Mouse (Mus musculus) adrenal gland, postnatal 14 days (tissue): ENCODE measurements around the gene Eif2b3. TPM values are rescaled to one million over a fixed set of nuclear protein-coding genes. Genes with fewer than 3 reads are reported as not detected.

Experiments
- DNase-seq: peaks from one replicate; pipeline ENCODE4 v3.0.0; 2021; ENCODE audit warnings: mixed read lengths
- total RNA-seq: library from RNA; stranded (reverse); gene quantifications from 2 replicates; pipeline ENCODE4 v1.2.3, GENCODE M21; 2021

Eif2b3 gene
- total RNA-seq, 1 experiment from 2014 or later = 30.5 TPM

GRCm38 (mm10) chr4:117094626-117095361, 75.6 kb downstream of the Eif2b3 start:
- no peak for DNase-seq

GRCm38 (mm10) chr4:117095551-117096452, 76.6 kb downstream of the Eif2b3 start, which contains the start of gene Ptch2:
TSS of gene Ptch2 (plus strand) at chr4:117096075.
- DNase-seq = peak; percentile 88

GRCm38 (mm10) chr4:117096666-117097065, 77.5 kb downstream of the Eif2b3 start:
- DNase-seq = peak; percentile 40

DNA sequence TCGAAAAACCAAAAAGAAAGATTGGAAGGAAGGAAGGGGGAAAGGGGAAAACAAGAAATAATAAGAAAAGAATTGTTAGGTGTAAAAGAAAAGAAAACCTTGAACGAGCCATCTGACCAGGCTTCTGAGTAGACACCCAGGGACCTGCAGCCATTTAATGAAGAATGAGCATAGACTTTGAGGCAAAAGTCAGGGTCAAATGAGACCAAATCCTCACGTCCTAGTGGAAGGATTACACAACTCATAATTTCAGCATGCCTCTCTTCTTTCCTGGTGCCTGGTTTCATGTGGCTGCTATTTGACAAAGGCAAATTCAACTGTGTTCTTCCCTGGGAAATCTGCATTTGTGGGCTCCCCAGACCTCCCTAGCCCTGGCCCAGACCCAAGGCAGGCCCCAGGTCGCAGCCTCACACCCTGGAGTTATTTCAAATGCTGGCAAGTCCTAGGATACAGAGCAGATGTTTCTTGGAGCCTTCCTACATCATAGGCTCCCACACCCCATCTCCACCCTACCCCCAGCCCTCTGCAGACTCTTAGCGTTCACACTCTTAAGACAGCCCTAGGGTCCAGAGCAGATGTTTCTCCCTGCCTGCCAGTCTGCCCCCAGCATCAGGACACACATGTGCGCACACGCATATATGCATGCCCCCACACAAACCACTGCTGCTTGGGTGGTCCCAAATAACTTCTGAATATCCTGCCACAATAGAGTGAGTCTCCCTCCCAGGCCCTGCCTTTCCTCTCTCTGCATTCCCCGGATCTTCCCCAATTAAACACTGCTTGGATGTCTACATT, 79.0 kb downstream of the Eif2b3 start:
- no peak for DNase-seq

DNA sequence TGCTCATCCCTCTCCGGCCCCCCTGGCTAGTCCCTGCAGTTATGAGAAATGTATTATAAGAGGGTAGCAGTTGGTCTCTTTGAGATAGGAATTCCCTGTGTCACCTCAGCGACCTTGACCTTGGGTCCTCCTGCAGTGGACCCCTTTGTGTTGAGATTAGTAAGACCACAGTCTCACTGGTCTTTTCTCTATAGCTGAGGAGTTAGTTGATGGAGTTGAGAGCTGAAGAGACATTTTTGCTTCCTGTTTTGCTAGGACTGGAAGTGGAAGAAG, 79.5 kb downstream of the Eif2b3 start:
- no peak for DNase-seq

- no peak for DNase-seq
Measured at GRCm38 (mm10) chr4:117100036-117100435, 80.8 kb downstream of the Eif2b3 start.

GRCm38 (mm10) chr4:117101218-117101617, 82.0 kb downstream of the Eif2b3 start:
- peak; percentile 62 for DNase-seq

- no peak for DNase-seq
Measured at GRCm38 (mm10) chr4:117104672-117105071, 85.5 kb downstream of the Eif2b3 start.

DNA sequence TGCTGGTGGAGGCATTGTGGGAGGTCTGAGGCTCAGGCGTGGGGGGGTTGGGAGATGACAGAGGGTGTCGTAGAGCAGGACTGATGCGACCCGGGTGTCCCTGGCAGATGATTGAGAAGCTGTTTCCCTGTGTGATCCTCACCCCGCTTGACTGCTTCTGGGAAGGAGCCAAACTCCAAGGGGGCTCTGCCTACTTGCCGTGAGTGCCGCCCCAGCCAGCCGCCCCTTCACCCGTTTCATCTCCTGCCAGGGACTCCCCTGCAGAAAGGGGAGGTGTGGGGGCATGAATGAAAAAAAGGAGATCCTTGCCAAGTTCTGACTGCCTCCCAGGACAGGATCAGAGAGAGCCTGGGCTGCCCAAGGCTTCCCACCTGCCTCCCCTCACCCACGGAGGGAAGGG, 85.9 kb downstream of the Eif2b3 start:
- peak; percentile 48 for DNase-seq

DNA sequence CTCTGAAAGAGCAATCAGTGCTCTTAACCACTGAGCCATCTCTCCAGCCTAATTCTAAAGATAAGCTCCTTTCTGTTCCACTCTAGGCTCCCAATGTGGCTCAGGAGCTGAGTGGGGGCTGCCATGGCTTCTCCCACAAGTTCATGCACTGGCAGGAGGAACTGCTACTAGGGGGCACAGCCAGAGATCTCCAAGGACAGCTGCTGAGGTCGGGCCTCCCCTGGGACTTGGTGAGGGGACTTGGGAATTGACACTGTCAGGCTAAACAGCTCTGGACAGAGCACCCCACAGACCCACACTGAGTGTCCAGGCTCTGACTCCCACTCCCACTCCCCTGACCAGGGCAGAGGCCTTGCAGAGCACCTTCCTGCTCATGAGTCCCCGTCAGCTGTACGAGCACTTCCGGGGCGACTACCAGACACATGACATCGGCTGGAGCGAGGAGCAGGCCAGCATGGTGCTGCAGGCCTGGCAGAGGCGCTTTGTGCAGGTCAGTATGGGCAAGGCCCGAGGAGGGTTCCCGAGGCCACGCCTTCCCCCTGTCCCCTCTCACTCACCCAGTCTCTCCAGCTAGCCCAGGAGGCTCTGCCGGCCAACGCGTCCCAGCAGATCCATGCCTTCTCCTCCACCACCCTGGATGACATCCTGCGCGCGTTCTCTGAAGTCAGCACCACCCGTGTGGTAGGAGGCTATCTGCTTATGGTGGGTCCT, 88.8 kb downstream of the Eif2b3 start:
- DNase-seq = no peak

- no peak for DNase-seq
Measured at GRCm38 (mm10) chr4:117108524-117108849, 89.3 kb downstream of the Eif2b3 start.

GRCm38 (mm10) chr4:117109330-117109729, 90.1 kb downstream of the Eif2b3 start:
- no peak for DNase-seq

DNA sequence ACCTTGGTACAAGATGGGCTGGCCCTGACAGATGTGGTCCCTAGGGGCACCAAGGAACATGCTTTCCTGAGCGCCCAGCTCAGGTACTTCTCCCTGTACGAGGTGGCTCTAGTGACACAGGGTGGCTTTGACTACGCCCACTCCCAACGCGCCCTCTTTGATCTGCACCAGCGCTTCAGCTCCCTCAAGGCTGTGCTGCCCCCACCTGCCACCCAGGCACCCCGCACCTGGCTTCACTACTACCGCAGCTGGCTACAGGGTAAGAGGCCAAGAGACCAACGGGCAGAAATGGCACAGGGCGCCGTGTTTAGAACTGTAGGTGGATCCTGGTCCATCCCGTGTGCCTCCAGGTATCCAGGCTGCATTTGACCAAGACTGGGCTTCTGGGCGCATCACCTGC, 91.0 kb downstream of the Eif2b3 start:
- DNase-seq = no peak

DNA sequence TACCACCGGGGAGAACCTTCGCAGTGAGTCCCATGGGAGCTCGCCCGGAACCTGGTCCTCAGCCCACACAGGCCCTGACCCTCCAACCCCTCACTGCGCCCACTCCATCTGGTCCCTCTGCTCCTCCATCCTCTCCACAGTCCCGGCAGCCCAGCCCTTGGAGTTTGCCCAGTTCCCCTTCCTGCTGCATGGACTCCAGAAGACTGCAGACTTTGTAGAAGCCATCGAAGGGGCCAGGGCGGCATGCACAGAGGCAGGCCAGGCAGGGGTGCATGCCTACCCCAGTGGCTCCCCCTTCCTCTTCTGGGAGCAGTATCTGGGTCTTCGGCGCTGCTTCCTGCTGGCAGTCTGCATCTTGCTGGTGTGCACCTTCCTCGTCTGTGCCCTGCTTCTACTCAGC, 91.8 kb downstream of the Eif2b3 start:
- DNase-seq = no peak

- no peak for DNase-seq
Measured at GRCm38 (mm10) chr4:117113237-117113636, 94.0 kb downstream of the Eif2b3 start.

GRCm38 (mm10) chr4:117115592-117115991, 96.4 kb downstream of the Eif2b3 start:
- DNase-seq = no peak

GRCm38 (mm10) chr4:117117931-117118330, 98.7 kb downstream of the Eif2b3 start:
- DNase-seq = no peak

- DNase-seq = no peak
Measured at GRCm38 (mm10) chr4:117119636-117120035, 100.4 kb downstream of the Eif2b3 start.

- DNase-seq = no peak
Measured at GRCm38 (mm10) chr4:117120052-117120444, 100.8 kb downstream of the Eif2b3 start.

GRCm38 (mm10) chr4:117120445-117121414, 101.5 kb downstream of the Eif2b3 start:
- peak; percentile 97 for DNase-seq

- DNase-seq = no peak
Measured at GRCm38 (mm10) chr4:117122209-117122608, 103.0 kb downstream of the Eif2b3 start.
